Mouse (Mus musculus): ENCODE results near the gene Col6a6. TPM values are rescaled to one million over a fixed set of nuclear protein-coding genes. Genes with fewer than 3 reads are reported as not detected.

The Col6a6 gene
- polyA plus RNA-seq, 1 experiment = 0.82 TPM

GRCm38 (mm10) chr9:105791810-105792209, 36.1 kb downstream of the Col6a6 start:
- DNase-seq = no peak
- H3K27me3 ChIP-seq (ENCODE audit: control insufficient read depth, insufficient read depth, low read length) = no peaks in the 10 kb centered on the region
- 53% methylated on average over 5 of the region's 5 CpGs for WGBS
- H3K4me3 ChIP-seq (ENCODE audit: control insufficient read depth, insufficient read depth, low read length) = no peak overlapping the region
- H3K27ac ChIP-seq (ENCODE audit: control insufficient read depth, insufficient read depth, low read length) = no peak overlapping the region
- H3K4me1 ChIP-seq (replicated peaks; ENCODE audit: control insufficient read depth, insufficient read depth, low read length) = no peaks in the 10 kb centered on the region
- TF ChIP-seq CTCF (IDR thresholded peaks at IDR 0.05; ENCODE audit: borderline replicate concordance, control insufficient read depth, extremely low read depth, insufficient read depth, low read length, poor library complexity) (no peak), POLR2A (IDR thresholded peaks at IDR 0.05; ENCODE audit: control insufficient read depth, extremely low read depth, insufficient read depth, low read length, poor library complexity) (no peak)
- no peaks in the 10 kb centered on the region for H3K36me3 ChIP-seq (ENCODE audit: control insufficient read depth, insufficient read depth, low read length)

GRCm38 (mm10) chr9:105788203-105788602, 39.8 kb downstream of the Col6a6 start:
- TF ChIP-seq CTCF (IDR thresholded peaks at IDR 0.05; ENCODE audit: borderline replicate concordance, control insufficient read depth, extremely low read depth, insufficient read depth, low read length, poor library complexity) (no peak), POLR2A (IDR thresholded peaks at IDR 0.05; ENCODE audit: control insufficient read depth, extremely low read depth, insufficient read depth, low read length, poor library complexity) (no peak)
- Histone ChIP-seq H3K27ac (ENCODE audit: control insufficient read depth, insufficient read depth, low read length) (no peak overlapping the region), H3K4me3 (ENCODE audit: control insufficient read depth, insufficient read depth, low read length) (no peak overlapping the region), H3K27me3 (ENCODE audit: control insufficient read depth, insufficient read depth, low read length) (no peaks in the 10 kb centered on the region), H3K4me1 (replicated peaks; ENCODE audit: control insufficient read depth, insufficient read depth, low read length) (no peaks in the 10 kb centered on the region), H3K36me3 (ENCODE audit: control insufficient read depth, insufficient read depth, low read length) (no peaks in the 10 kb centered on the region)
- no peak for DNase-seq
- 94% methylated on average over 3 of the region's 3 CpGs for WGBS

- Histone ChIP-seq H3K4me3 (ENCODE audit: control insufficient read depth, insufficient read depth, low read length) (no peak overlapping the region), H3K36me3 (ENCODE audit: control insufficient read depth, insufficient read depth, low read length) (no peaks in the 10 kb centered on the region), H3K27ac (ENCODE audit: control insufficient read depth, insufficient read depth, low read length) (no peak overlapping the region), H3K27me3 (ENCODE audit: control insufficient read depth, insufficient read depth, low read length) (no peaks in the 10 kb centered on the region), H3K4me1 (replicated peaks; ENCODE audit: control insufficient read depth, insufficient read depth, low read length) (no peaks in the 10 kb centered on the region)
- WGBS = 87% methylated on average over 11 of the region's 11 CpGs
- no peak for TF ChIP-seq POLR2A (IDR thresholded peaks at IDR 0.05; ENCODE audit: control insufficient read depth, extremely low read depth, insufficient read depth, low read length, poor library complexity)
- TF ChIP-seq CTCF (IDR thresholded peaks at IDR 0.05; ENCODE audit: borderline replicate concordance, control insufficient read depth, extremely low read depth, insufficient read depth, low read length, poor library complexity) = no peak
- DNase-seq = no peak
Observed at GRCm38 (mm10) chr9:105787800-105788199, 40.2 kb downstream of the Col6a6 start.

GRCm38 (mm10) chr9:105784026-105784425, 43.9 kb downstream of the Col6a6 start:
- Histone ChIP-seq H3K4me3 (ENCODE audit: control insufficient read depth, insufficient read depth, low read length) (no peak overlapping the region), H3K36me3 (ENCODE audit: control insufficient read depth, insufficient read depth, low read length) (no peaks in the 10 kb centered on the region), H3K4me1 (replicated peaks; ENCODE audit: control insufficient read depth, insufficient read depth, low read length) (no peaks in the 10 kb centered on the region), H3K27ac (ENCODE audit: control insufficient read depth, insufficient read depth, low read length) (no peak overlapping the region), H3K27me3 (ENCODE audit: control insufficient read depth, insufficient read depth, low read length) (no peaks in the 10 kb centered on the region)
- no peak for TF ChIP-seq POLR2A (IDR thresholded peaks at IDR 0.05; ENCODE audit: control insufficient read depth, extremely low read depth, insufficient read depth, low read length, poor library complexity)
- no peak for TF ChIP-seq CTCF (IDR thresholded peaks at IDR 0.05; ENCODE audit: borderline replicate concordance, control insufficient read depth, extremely low read depth, insufficient read depth, low read length, poor library complexity)
- WGBS = 90% methylated on average over 4 of the region's 4 CpGs
- DNase-seq = no peak

- Histone ChIP-seq H3K27ac (ENCODE audit: control insufficient read depth, insufficient read depth, low read length) (no peak overlapping the region), H3K27me3 (ENCODE audit: control insufficient read depth, insufficient read depth, low read length) (no peaks in the 10 kb centered on the region), H3K36me3 (ENCODE audit: control insufficient read depth, insufficient read depth, low read length) (no peaks in the 10 kb centered on the region), H3K4me3 (ENCODE audit: control insufficient read depth, insufficient read depth, low read length) (no peak overlapping the region), H3K4me1 (replicated peaks; ENCODE audit: control insufficient read depth, insufficient read depth, low read length) (no peaks in the 10 kb centered on the region)
- 97% methylated on average over 15 of the region's 15 CpGs for WGBS
- TF ChIP-seq CTCF (IDR thresholded peaks at IDR 0.05; ENCODE audit: borderline replicate concordance, control insufficient read depth, extremely low read depth, insufficient read depth, low read length, poor library complexity) = no peak
- TF ChIP-seq POLR2A (IDR thresholded peaks at IDR 0.05; ENCODE audit: control insufficient read depth, extremely low read depth, insufficient read depth, low read length, poor library complexity) = no peak
- DNase-seq = no peak
Observed at GRCm38 (mm10) chr9:105780696-105781095, 47.3 kb downstream of the Col6a6 start.

GRCm38 (mm10) chr9:105778741-105779140, 49.2 kb downstream of the Col6a6 start:
- no peaks in the 10 kb centered on the region for H3K27me3 ChIP-seq (ENCODE audit: control insufficient read depth, insufficient read depth, low read length)
- no peaks in the 10 kb centered on the region for H3K4me1 ChIP-seq (replicated peaks; ENCODE audit: control insufficient read depth, insufficient read depth, low read length)
- no peak for DNase-seq
- 94% methylated on average over 6 of the region's 6 CpGs for WGBS
- no peak for TF ChIP-seq CTCF (IDR thresholded peaks at IDR 0.05; ENCODE audit: borderline replicate concordance, control insufficient read depth, extremely low read depth, insufficient read depth, low read length, poor library complexity)
- H3K36me3 ChIP-seq (ENCODE audit: control insufficient read depth, insufficient read depth, low read length) = no peaks in the 10 kb centered on the region
- H3K27ac ChIP-seq (ENCODE audit: control insufficient read depth, insufficient read depth, low read length) = no peak overlapping the region
- no peak overlapping the region for H3K4me3 ChIP-seq (ENCODE audit: control insufficient read depth, insufficient read depth, low read length)

- Histone ChIP-seq H3K27ac (ENCODE audit: control insufficient read depth, insufficient read depth, low read length) (no peak overlapping the region), H3K36me3 (ENCODE audit: control insufficient read depth, insufficient read depth, low read length) (no peaks in the 10 kb centered on the region), H3K4me1 (replicated peaks; ENCODE audit: control insufficient read depth, insufficient read depth, low read length) (no peaks in the 10 kb centered on the region), H3K4me3 (ENCODE audit: control insufficient read depth, insufficient read depth, low read length) (no peak overlapping the region), H3K27me3 (ENCODE audit: control insufficient read depth, insufficient read depth, low read length) (no peaks in the 10 kb centered on the region)
- no peak for DNase-seq
- TF ChIP-seq POLR2A (IDR thresholded peaks at IDR 0.05; ENCODE audit: control insufficient read depth, extremely low read depth, insufficient read depth, low read length, poor library complexity) (no peak), CTCF (IDR thresholded peaks at IDR 0.05; ENCODE audit: borderline replicate concordance, control insufficient read depth, extremely low read depth, insufficient read depth, low read length, poor library complexity) (no peak)
- 89% methylated on average over 7 of the region's 7 CpGs for WGBS
Observed at GRCm38 (mm10) chr9:105774878-105775277, 53.1 kb downstream of the Col6a6 start.

Measured in thymus, adult 2 months (tissue).